Mouse (Mus musculus) adipocyte (in vitro differentiated cells): ENCODE results near the gene Tmem104.

Experiments used
- DNase-seq: peaks from one replicate; pipeline ENCODE4 v3.0.0-alpha.2; 2016; ENCODE audit warnings: low spot score

The Tmem104 gene

GRCm38 (mm10) chr11:115231168-115231915, 44.1 kb downstream of the Tmem104 start:
- DNase-seq: no peak

- DNase-seq: no peak
These were observed 44.6 kb downstream of the Tmem104 start for GRCm38 (mm10) chr11:115231924-115232323.

GRCm38 (mm10) chr11:115232889-115233288, 45.6 kb downstream of the Tmem104 start:
- no peak for DNase-seq

GRCm38 (mm10) chr11:115233526-115234290, 46.4 kb downstream of the Tmem104 start:
- DNase-seq: no peak

- DNase-seq: no peak
These were observed 47.2 kb downstream of the Tmem104 start for GRCm38 (mm10) chr11:115234320-115235044.

GRCm38 (mm10) chr11:115236570-115236969, 49.3 kb downstream of the Tmem104 start:
- DNase-seq: no peak

- no peak for DNase-seq
These were observed 54.1 kb downstream of the Tmem104 start for GRCm38 (mm10) chr11:115241402-115241801.

- DNase-seq: no peak
These were observed 55.5 kb downstream of the Tmem104 start for GRCm38 (mm10) chr11:115242746-115243145.

GRCm38 (mm10) chr11:115243783-115244182, 56.5 kb downstream of the Tmem104 start:
- DNase-seq: no peak

GRCm38 (mm10) chr11:115244840-115245239, 57.6 kb downstream of the Tmem104 start:
- DNase-seq: no peak

- no peak for DNase-seq
These were observed 59.1 kb downstream of the Tmem104 start for GRCm38 (mm10) chr11:115246386-115246785.

GRCm38 (mm10) chr11:115247240-115247639, 60.0 kb downstream of the Tmem104 start:
- DNase-seq: no peak

- no peak for DNase-seq
These were observed 60.7 kb downstream of the Tmem104 start for GRCm38 (mm10) chr11:115247945-115248344.

- no peak for DNase-seq
These were observed 62.6 kb downstream of the Tmem104 start for GRCm38 (mm10) chr11:115249721-115250404.

GRCm38 (mm10) chr11:115250405-115251090, 63.3 kb downstream of the Tmem104 start:
- DNase-seq: no peak

- DNase-seq: no peak
These were observed 64.0 kb downstream of the Tmem104 start for GRCm38 (mm10) chr11:115251258-115251657.

- DNase-seq: no peak
These were observed 70.7 kb downstream of the Tmem104 start for GRCm38 (mm10) chr11:115257775-115258510.

GRCm38 (mm10) chr11:115259134-115259533, 71.8 kb downstream of the Tmem104 start:
- no peak for DNase-seq

GRCm38 (mm10) chr11:115262954-115263353, 75.7 kb downstream of the Tmem104 start:
- DNase-seq: no peak

- no peak for DNase-seq
These were observed 77.0 kb downstream of the Tmem104 start for GRCm38 (mm10) chr11:115264136-115264861.
